In the genomic region with DNA sequence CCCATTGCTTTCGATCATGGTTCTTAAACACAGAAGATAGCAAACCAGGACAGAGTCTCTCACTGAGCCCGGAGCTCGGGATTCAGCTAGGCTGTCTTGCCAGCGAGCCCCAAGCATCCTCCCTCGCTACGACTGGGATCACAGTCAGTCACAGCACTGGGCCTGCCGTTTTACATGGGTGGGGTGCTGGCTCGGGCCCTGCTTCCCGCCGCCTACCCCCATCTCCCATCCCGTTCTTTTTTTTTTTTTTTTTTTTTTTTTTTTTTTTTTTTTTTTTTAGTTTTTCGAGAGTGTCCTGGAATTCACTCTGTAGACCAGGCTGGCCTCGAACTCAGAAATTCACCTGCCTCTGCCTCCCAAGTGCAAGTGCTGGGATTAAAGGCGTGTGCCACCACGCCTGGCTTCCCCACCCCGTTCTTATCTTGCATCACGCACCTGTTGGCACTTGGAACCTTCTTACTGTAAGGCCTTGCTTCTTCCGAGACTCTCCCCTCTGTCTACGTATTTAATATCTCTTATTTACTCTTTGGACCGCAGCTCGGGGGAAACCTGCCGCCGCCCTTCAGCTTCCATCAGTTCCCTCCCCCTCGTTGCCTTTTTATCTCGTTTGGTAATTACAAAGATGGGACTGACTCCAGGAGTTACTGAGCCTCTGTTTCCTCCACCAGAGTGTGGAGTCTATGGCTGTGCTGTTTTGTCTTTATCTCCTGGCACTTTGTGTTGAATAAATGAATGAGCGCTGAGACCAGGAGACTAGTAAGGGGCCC, we compare ENCODE assay signal across 21 mouse cellular contexts. TPM values are rescaled to one million over a fixed set of nuclear protein-coding genes. Genes with fewer than 3 reads are reported as not detected.
"Had no signal": no experiment of that assay in that cellular context is flagged by ENCODE, and none has a peak within 500 bp of the region (broad histone marks: within the 10 kb centered on the region; RNA-seq: fewer than 3 reads in every experiment).

No protein-coding gene starts in this region.

- H3K9ac ChIP-seq: kidney, embryonic 15.5 days; limb, embryonic 15.5 days; liver, embryonic 12.5 days; lung, embryonic 15.5 days; midbrain, embryonic 12.5 days; neural tube, embryonic 13.5 days had no signal

- H3K27ac ChIP-seq: kidney, embryonic 15.5 days; left cerebral cortex, adult 2 months; limb, embryonic 15.5 days; liver, embryonic 12.5 days; lung, embryonic 15.5 days; macrophage; midbrain, embryonic 12.5 days; neural tube, embryonic 13.5 days; stomach, postnatal 0 days had no signal

- H3K4me1 ChIP-seq: limb, embryonic 15.5 days; liver, embryonic 12.5 days; lung, embryonic 15.5 days had no signal

- H3K4me3 ChIP-seq: kidney, embryonic 15.5 days; left cerebral cortex, adult 2 months; limb, embryonic 15.5 days; liver, embryonic 12.5 days; lung, embryonic 15.5 days; midbrain, embryonic 12.5 days; neural tube, embryonic 13.5 days had no signal

- H3K36me3 ChIP-seq: kidney, embryonic 15.5 days; limb, embryonic 15.5 days; liver, embryonic 12.5 days; lung, embryonic 15.5 days; midbrain, embryonic 12.5 days; neural tube, embryonic 13.5 days had no signal

- DNase-seq: kidney, postnatal 14 days; lung, postnatal 14 days; right cerebral cortex, postnatal 14 days; thymus, adult 2 months; thymus, postnatal 25 days had no signal

- H3K27me3 ChIP-seq: kidney, embryonic 15.5 days; limb, embryonic 15.5 days; liver, embryonic 12.5 days; lung, embryonic 15.5 days; neural tube, embryonic 13.5 days had no signal

- H3K9me3 ChIP-seq: kidney, embryonic 15.5 days; limb, embryonic 15.5 days; liver, embryonic 12.5 days; lung, embryonic 15.5 days; megakaryocyte, embryonic 14.5 days; midbrain, embryonic 12.5 days; neural tube, embryonic 13.5 days had no signal

- ATAC-seq: liver, embryonic 12.5 days; midbrain, embryonic 16.5 days had no signal

- H3K4me2 ChIP-seq: kidney, embryonic 15.5 days; limb, embryonic 15.5 days; liver, embryonic 12.5 days; lung, embryonic 15.5 days; midbrain, embryonic 12.5 days; neural tube, embryonic 13.5 days had no signal

RNA-seq across cellular contexts. Expression of a gene that starts 18.2 kb away (rescaled TPM):
- total RNA-seq: layer of hippocampus, adult 8-10 months; layer of hippocampus, postnatal 14 days; left cerebral cortex, adult 2 months; left cerebral cortex, postnatal 25 days had no signal
- polyA plus RNA-seq: kidney, embryonic 15.5 days; limb, embryonic 11.5 days; limb, embryonic 15.5 days; lung, embryonic 15.5 days; macrophage; midbrain, embryonic 12.5 days; midbrain, embryonic 16.5 days; neural tube, embryonic 13.5 days had no signal

RNA-seq across cellular contexts. Expression of a gene that starts 31.1 kb away (rescaled TPM):
- total RNA-seq: layer of hippocampus, postnatal 14 days had no signal
- polyA plus RNA-seq: limb, embryonic 11.5 days; limb, embryonic 15.5 days; liver, embryonic 12.5 days; liver, embryonic 16.5 days; macrophage; midbrain, embryonic 12.5 days; midbrain, embryonic 16.5 days; neural tube, embryonic 13.5 days had no signal

RNA-seq across cellular contexts. Expression of a gene that starts 46.4 kb away (rescaled TPM):
- total RNA-seq: left cerebral cortex, postnatal 25 days had no signal
- polyA plus RNA-seq: macrophage had no signal
